Mouse (Mus musculus) layer of hippocampus, postnatal 25 days (tissue): ENCODE measurements at regions not wholly inside any gene's neighbourhood (a gene's known extent, or its start where the extent isn't known, plus 50 kb on each side); places are given as distances from the start of the nearest gene placed in this dataset.
"Not testable (repeated sequence)": the region's sequence is repeated elsewhere in the genome, so short reads cannot be mapped to it uniquely, and the experiment has no call there.

Experiments used
- DNase-seq, 2 experiments: peaks; one replicate each; pipeline ENCODE4 v3.0.0; 2022; ENCODE audit warnings: mixed read lengths in 2 of 2, low spot score in 1 of 2; ENCODE audit errors: extremely low spot score in 1 of 2

DNA sequence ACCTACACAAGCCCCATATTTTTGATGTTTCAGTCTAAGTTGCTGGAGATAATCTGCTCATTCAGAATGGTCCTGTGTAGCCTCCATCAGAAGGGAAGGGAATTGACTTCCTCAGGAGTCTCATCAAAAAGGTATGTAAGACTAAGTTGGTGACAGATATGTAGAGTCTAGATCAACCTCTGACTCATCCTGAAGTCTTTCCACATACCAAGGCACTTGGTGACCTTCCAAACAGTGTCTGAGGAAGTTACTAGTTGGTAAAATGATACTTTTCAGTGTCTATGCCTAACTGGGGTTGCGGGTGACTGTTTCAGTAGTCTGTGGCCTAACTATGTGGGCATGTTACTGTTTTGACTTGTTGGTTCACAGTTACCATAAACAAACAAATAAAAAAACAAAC lies 133.0 kb upstream of the Plcb4 start:
- DNase-seq = no peak

DNA sequence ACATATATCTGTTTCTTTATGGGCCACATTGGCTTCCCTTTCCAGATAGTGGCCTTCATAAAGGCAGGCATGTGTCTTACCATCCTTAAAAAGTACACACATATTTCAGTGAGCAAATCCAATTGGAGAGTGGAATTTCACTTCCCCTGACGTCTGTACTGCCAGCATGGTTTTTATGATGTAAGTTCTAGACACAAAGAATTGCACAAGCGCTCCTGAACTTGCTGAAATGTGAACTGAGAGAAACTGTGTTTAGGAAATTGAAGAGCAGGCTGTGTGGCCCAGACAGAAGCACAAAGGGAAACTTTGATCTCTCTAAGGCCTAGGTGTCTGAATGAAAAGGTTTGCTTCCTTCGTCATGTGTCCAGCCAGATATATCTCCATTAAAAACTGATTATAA lies 129.2 kb upstream of the Plcb4 start:
- no peak for DNase-seq

DNA sequence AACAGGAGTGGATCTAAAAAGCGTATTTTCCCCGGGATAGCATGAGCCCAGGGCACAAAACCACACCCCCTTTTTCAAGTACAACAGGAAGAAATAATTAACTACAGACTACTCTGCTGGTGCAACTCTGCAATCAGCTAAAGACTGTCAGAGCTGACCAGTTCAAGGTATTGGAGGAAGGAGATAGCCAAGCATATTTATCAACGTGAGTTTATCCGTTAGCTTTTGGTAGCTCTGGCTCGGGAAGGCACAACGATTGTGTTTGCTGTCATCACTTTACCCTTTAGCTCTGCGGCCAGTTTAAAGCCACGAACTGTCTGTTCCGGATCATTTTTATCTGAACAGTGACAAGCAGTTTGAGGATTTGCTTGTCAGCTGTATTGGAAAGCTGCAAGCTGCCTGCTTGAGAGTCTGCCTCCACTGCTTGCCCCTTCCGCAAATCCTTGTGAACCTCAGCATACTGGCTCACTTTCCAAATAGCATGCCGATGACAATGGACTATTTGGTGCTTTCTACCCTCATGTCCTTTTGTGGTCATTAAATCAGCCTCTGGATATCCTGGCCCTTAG lies 122.4 kb upstream of the Plcb4 start:
- DNase-seq = no peak

DNA sequence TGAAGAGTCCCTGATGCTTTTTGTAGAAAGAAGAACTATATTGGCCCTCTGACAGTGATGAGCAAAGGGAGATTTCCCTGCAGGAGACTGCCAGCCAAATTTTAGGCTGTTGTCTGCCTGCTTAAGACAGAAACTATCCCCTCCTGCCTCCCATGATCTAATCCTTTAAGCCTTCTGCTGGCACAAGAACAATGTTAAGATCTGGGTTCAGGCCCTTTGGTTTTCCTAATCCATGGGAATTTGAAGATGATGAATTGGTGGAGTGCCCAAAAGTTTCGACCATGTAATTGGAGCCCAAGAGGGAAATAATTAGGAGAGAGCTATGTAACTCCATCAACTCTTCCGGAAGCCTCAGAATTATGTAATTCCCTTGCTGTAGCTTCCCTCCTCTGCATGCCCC lies 120.8 kb upstream of the Plcb4 start:
- DNase-seq = no peak

DNA sequence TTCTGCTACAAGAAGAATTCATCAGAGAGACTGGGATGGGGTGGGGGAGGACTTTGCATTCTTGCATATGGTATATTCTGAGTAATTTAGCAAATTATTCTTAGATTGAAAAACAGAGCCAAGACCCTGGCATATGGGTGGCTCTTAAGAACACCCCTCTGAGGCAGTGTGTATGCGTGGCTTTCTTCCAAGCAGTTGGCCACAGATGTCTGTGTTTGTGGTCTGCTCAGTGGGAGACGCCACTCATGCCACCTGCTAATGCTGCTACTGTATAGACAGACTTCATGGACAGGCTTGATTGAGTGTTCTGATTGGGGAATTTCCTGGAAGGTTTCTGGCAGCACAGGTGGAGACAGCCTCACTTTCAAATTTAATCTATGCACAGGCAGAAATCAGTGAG lies 117.8 kb upstream of the Plcb4 start:
- peak in 1 of 2 experiments; percentile 11 for DNase-seq

DNA sequence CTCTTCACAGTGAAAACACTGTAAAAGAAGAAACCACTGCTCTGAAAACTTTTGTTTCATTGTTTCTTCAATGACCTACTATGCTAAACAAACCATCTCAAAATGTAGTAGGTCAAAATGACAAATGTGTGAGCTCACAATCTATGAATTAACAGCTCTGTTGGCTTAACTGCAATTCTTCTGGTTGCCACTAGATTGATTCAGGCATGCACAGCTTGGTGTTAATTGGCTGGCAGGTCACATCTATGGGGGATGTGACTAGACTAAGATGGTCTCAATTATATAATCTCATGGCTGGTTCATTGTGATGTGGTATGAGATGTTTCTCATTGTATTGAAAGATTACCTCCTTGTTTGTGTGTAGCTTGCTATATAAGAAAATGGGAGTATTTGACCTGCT lies 116.9 kb upstream of the Plcb4 start:
- DNase-seq = no peak

DNA sequence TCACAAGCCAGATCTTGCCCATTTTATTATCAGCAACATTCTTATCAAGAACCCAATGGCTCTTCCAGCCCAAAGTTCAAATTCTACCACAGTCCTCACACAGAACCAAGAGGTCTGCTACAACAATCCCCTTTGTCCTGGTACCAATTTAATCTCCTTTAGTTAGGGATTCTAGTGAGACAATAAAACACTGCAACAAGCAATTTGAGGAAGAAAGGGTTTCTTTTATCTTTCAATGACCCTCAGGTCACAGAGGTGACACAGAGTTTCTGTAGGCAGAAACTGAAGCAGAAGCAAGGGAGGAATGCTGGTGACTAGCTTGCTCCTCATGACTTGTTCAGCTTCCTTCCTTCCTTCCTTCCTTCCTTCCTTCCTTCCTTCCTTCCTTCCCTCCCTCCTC lies 113.9 kb upstream of the Plcb4 start:
- no peak for DNase-seq

DNA sequence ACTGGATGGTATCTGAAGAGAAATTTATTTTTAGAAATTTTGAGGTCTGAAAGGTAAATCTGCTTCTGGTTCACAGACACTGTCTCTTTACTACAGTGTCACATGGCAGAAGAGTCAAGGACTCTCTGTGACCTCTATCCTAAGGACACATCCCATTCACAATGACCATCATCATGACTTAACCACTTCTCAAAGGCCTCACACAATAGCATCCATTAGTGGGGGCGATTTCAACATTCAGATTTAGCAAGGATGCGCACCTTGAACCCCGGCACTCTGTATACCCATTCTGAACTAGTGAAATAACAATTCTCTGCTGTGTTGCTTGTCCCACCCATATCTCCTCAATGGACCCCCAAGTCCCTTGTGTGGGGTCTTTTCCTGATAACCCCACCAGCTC lies 110.8 kb upstream of the Plcb4 start:
- DNase-seq = no peak

DNA sequence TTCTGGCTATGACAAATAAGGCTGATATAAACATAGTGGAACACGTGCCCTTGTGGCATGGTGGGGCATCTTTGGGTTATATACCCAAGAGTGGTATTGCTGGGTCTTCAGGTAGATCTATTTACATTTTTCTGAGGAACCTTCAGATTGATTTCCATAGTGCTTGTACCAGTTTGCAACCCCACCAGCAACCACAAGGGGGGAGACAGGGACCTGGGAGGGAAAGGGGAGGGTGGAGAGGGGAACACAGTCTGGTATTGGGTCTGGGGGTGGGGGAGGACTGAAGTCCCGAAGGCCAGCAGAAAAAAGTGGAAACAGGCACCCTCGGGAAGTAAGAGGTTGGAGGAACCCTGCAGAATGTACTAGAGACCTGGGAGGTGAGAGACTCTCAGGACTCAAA lies 105.8 kb upstream of the Plcb4 start:
- no peak for DNase-seq

DNA sequence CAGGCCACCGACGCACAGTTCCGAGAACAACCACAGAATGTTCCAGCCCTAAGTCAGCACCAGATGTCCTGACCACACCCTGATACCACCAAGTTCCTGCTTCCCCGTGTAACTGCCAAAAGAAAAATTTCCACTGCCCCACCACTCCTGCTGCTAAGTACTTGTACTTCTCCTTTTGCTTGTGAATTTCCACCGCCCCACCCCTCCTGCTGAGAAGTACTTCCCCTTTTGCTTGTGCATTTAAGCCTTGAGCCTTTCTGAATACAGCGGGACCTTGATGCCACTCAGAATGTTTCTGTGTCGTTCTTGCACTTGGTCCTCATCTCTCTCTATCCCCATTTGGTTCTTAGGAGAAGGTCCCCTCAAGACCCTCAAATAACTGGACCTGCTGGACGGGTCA lies 100.8 kb upstream of the Plcb4 start:
- DNase-seq = not testable (repeated sequence)

DNA sequence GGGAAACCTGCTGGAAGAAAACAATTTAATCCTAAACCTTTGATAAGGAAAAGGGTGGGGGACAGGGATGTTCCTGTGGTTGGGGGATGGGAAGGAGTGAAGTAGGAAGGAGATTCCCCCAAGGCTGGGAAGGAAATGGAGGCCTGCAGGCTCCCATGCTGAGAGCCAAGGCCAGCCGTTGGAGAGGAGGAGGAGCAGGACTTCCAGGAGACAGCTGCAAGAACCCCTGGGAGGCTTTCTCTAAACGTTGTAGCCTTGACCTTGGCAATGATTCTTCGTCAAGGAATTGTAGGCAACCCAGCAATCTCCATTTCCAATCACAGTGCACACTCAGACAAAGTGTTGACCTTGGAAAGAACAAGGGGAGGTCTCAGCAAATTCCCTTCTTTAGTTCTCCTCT lies 99.5 kb upstream of the Plcb4 start:
- DNase-seq = no peak

DNA sequence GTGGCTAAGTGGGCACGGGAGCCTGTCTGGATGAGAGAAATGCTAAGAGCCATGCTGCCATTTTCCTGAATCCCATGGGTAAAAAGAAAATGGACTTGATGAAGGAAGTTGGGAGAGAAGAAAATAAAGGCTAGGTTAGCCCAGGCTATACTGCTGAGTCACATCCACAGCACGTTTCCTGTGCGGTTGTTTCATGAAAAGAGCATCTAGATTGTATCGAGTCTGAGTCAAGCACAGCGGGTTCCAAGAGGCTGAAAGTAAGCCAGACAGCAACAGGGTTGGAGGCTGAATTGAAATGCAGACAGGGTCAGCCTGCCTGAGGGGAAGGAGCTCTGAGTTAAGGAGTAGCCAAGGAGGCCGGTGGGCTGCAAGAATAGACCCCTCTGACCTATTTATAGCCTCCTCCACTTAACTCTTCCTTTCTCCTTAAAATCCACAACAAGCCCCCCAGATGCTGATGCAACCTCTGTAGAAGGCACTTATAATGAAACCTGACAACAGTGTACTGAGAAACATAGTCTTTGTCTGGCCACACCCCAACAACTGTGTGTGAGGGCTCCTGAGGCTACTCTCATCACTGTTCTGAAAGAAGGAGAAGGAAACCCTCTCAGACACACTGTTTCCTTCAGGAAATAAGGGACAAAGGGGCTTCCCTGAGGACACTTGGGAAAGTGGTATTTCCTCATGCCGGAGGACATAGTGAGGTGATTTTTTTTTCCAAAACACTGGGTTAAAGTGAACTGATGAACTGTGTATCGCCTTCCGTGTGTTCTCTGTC lies 98.7 kb upstream of the Plcb4 start:
- DNase-seq = no peak

DNA sequence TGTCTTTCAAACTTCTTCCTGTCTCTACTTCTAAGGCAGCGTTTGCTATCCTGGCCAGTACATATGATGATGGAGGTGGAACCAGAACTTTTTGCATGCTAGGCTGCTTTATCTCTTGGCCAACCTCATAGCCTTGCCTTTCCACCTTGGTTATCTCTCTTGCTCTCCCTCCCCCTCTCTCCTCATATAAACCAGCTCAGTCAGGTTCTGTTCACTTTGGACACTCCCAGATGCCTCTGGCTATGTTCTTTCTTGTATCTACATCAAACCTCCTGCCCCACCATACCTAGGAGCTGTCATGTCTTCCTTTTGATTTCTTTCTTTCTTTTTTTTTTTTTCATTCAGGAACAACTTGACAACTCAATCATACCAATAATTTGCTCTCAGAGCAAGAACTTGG lies 98.0 kb upstream of the Plcb4 start:
- DNase-seq = no peak

DNA sequence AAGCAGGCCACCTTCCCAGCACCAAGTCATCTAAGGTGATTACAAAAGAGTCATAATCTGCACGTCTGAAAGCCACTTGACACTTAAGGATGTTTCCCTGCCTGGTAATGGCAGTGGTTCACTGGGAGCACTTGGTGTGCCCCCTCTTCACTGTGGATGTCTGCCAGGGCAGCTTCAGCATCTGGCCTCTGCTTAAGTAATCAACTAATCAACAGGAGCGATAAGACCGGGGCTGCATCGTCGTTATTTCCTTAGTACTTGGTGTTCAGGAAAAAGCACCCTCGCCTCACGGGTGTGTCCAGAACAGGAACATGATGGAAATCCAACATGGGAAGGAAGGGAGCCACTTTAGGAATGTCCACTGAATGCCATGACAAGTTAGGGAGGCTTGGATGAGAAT lies 97.1 kb upstream of the Plcb4 start:
- DNase-seq = no peak

DNA sequence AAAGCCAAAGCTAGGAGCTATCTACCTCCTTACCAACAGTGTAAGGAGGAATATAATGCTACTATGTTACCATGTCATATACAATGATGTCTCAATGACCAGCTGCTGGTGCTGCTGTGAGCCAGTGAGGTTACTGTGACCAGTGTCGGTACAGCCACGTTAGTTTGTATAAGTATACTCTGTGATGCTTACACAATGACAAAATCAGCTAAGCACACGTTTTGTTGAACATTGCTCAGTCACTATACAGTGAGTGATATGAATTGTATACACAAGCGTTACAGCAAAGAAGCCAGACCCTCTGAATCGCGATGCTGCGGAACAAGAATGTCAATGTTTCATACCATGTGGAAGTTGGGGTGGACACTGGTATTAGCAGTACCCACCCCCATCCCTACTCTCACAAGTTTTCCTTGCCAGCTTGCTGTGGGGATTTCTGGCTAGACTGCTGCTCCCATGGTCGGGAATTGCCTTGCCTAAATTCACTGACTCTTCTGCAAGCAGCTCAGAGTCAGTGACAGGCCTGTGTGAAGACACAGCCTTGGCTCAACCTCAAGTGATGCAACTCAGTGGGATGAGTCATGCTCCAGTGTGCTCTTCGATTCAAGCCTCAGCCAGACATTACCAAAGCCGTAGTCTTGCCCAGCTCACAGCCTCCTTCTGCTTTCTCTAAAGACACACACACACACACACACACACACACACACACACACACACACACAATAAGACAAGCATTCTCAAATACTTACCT lies 96.5 kb upstream of the Plcb4 start:
- DNase-seq = no peak

DNA sequence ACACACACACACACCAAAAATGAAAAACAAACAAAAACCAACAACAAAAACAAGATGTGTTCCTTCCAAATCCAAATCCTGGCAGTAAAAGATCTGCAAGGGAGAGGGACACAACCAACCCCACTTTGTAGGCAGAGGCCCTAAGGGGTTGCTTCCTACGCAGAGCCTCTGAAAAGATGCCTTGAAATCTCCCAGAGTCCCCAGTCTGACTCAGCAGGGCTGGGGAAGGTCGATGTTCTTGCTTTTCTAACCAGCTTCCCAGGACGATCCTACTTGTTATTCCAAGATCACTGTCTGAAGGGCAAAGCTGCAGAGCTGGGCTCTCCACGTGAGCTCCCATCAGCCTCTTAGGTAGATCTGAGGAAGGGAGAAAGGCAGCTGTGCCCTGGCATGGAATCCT lies 94.6 kb upstream of the Plcb4 start:
- no peak for DNase-seq

DNA sequence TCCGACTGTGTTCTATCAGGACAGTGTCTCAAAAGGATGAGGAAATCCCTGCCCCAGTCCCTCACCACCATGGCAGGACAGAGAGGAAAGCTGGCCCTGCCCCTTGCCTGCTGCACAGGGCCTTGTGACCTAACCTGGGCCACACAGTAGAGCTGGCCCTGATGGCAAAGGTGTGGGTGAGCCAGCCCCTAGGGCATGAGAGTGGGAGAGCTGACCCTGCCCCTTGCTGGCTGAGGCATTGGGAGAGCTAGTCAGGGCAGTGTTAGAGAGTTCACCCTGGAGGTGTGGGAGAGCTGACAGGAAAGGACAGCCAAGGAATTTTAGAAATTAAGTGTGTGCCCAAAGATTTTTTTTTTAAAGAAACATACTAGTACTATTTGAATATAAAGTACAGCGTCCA lies 90.5 kb upstream of the Plcb4 start:
- DNase-seq = no peak

DNA sequence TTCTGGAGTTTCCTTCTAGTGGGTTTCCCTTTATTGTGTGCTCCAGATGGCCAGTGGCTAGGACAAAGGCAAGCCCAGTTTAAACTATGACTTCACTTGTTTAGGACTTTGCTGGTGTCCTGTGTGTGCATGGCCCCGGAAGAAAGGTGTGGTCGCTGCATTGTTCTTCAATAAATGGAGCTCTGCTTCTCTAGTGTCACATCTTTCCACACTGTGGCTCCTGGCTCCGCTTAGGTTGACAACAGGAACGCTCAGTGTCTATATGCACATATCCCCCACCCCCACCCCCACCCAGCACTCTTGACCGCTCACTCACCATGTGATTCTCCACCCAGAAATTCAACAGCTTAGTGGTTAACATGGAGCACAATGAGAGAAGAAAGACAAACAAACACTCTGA lies 87.2 kb upstream of the Plcb4 start:
- DNase-seq = no peak

DNA sequence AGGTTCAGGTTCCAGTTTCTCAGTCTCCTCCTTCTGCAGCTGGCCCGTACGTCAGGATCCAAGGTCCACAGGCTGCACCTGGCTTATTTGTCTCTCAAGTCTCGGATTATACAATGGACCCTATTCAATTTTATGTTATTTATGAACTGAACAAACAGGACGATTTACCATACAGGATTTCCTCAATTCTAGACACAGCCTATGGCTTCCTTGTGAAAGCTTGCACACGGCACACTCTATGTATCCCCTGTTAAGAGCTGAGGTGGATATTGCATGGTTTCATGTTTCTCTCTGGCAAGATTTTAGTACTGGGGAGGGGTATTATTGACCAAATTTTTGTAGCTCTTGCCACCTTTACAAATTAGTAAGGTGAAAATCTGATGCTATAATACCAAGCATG lies 81.6 kb upstream of the Plcb4 start:
- DNase-seq = no peak

DNA sequence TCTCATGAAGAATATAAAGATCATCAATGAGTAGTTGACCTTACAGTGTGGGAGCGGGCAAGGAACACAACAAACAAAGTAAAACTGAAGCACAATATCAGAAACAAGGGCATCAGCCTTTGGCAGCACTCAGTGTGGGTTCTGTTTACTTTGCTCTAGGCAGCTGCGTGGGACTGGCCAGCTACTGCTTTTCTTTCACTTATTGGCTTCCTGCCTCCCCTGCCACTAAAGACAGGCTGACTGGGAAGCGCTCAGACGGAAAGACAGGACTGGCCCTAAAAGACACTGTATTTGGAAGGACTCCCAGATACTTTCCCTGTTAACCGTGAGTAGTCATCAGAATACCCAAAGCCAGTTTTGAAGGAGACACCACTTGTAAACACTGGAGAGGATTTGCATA lies 80.7 kb upstream of the Plcb4 start:
- no peak for DNase-seq

DNA sequence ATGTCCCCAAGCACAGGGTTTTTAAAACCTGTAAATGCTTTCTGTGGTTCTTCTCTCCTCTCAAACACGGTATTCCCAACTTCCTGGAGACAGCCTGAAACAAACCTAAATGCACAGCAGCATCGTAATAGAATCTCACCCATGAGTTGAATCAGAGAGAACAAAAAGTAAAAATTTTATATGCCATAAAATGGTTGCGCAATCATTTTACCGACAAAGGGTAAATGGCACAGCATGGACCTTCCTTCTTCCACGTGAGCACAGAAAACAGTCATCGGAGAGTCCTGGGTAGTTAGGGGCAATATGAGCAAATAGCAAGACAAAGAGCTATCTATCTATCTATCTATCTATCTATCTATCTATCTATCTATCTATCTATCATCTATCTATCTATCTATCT lies 79.3 kb upstream of the Plcb4 start:
- no peak for DNase-seq

DNA sequence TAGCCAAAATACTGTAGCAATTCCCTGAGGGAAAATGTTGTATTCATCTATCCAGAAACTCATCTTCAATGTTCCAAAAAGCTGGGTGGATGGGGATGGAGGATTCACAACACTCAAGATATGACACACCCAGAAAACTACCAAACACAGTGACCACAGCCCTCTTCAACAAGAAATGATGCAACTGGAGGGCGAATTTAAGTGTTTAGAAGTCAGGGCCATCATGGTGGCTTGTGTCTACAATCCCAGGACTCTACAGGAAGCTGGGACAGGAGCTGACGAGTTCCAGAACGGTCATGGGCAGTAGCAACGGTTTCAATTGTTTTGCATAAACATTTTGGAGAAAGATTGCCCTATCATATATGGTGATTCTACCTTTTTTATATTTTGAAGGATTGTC lies 78.8 kb upstream of the Plcb4 start:
- DNase-seq = no peak
